Mouse (Mus musculus) liver, adult 2 months (tissue): ENCODE measurements at regions not wholly inside any gene's neighbourhood (a gene's known extent, or its start where the extent isn't known, plus 50 kb on each side); places are given as distances from the start of the nearest gene placed in this dataset.

Experiments used
- DNase-seq: peaks from one replicate; pipeline ENCODE4 v3.0.0-alpha.2; 2011; ENCODE audit warnings: low read depth, low spot score; ENCODE audit errors: extremely low read depth
- H3K27ac ChIP-seq: fragments of 200-500 bp; replicated peaks from 2 replicates; pipeline ENCODE4 v1.5.1; 2012; ENCODE audit warnings: low read depth, mild to moderate bottlenecking, control low read depth, inconsistent platforms, low read length; ENCODE audit not compliant: insufficient read depth
- H3K27me3 ChIP-seq: fragments of 200-500 bp; 2 replicates; pipeline ENCODE4 v1.6.1; 2012; ENCODE audit warnings: mild to moderate bottlenecking, moderate library complexity, low read length, inconsistent platforms; ENCODE audit not compliant: control insufficient read depth, insufficient read depth
- H3K36me3 ChIP-seq: fragments of 200-500 bp; 2 replicates; pipeline ENCODE4 v1.6.1; 2012; ENCODE audit warnings: low read length, inconsistent platforms; ENCODE audit not compliant: control insufficient read depth, insufficient read depth
- H3K4me1 ChIP-seq: fragments of 200-500 bp; 2 replicates; pipeline ENCODE4 v1.6.1; 2011; ENCODE audit warnings: low read length; ENCODE audit not compliant: control insufficient read depth, insufficient read depth
- H3K4me3 ChIP-seq: fragments of 200-500 bp; 2 replicates; pipeline ENCODE4 v1.5.1; 2011; ENCODE audit warnings: low read depth, mild to moderate bottlenecking, control low read depth, low read length, moderate library complexity; ENCODE audit not compliant: insufficient read depth
- H3K79me2 ChIP-seq: fragments of 200-500 bp; 2 replicates; pipeline ENCODE4 v1.6.1; 2012; ENCODE audit warnings: inconsistent platforms, mild to moderate bottlenecking, low read length, moderate library complexity; ENCODE audit not compliant: control insufficient read depth, insufficient read depth
- H3K9ac ChIP-seq: fragments of 200-500 bp; 2 replicates; pipeline ENCODE4 v1.6.1; 2012; ENCODE audit warnings: low read depth, mild to moderate bottlenecking, control low read depth, inconsistent platforms, low read length
- CTCF ChIP-seq: fragments of 200-500 bp; IDR thresholded peaks from 2 replicates; pipeline ENCODE4 v1.5.1; 2011; ENCODE audit warnings: low read depth, low read length, control low read depth
- POLR2A ChIP-seq: fragments of 200-500 bp; IDR thresholded peaks from 2 replicates; pipeline ENCODE4 v1.6.1; 2011; ENCODE audit warnings: low read length, control low read depth; ENCODE audit not compliant: insufficient read depth; ENCODE audit errors: extremely low read depth
- WGBS: fragments of 180-500 bp; shearing (Covaris S2); methylation state at CpG from one replicate; pipeline ENCODE4 v1.1.7; 2018; 5-methylcytosine and 5-hydroxymethylcytosine counted together

- H3K27me3 ChIP-seq = peaks cover 9% of the 10 kb centered on the region
- H3K27ac ChIP-seq = no peak overlapping the region
- no peak for DNase-seq
- H3K79me2 ChIP-seq = no peaks in the 10 kb centered on the region
- 13% methylated on average over 5 of the region's 5 CpGs for WGBS
- no peaks in the 10 kb centered on the region for H3K4me1 ChIP-seq
- H3K9ac ChIP-seq = no peak overlapping the region
- no peaks in the 10 kb centered on the region for H3K36me3 ChIP-seq
- TF ChIP-seq POLR2A = no peak
- no peak overlapping the region for H3K4me3 ChIP-seq
These were observed 73.2 kb upstream of the Spaca7 start for GRCm38 (mm10) chr8:12499658-12500057.

GRCm38 (mm10) chr8:12500291-12500690, 72.5 kb upstream of the Spaca7 start:
- 59% methylated on average over 3 of the region's 3 CpGs for WGBS
- Histone ChIP-seq H3K27me3 (peaks cover 9% of the 10 kb centered on the region), H3K9ac (no peak overlapping the region), H3K36me3 (no peaks in the 10 kb centered on the region), H3K27ac (no peak overlapping the region), H3K4me3 (no peak overlapping the region), H3K79me2 (no peaks in the 10 kb centered on the region), H3K4me1 (no peaks in the 10 kb centered on the region)
- TF ChIP-seq CTCF (no peak), POLR2A (no peak)
- no peak for DNase-seq

GRCm38 (mm10) chr8:12501824-12502223, 71.0 kb upstream of the Spaca7 start:
- no peak for DNase-seq
- H3K4me3 ChIP-seq = no peak overlapping the region
- H3K4me1 ChIP-seq = no peaks in the 10 kb centered on the region
- 7% methylated on average over 11 of the region's 11 CpGs for WGBS
- no peak overlapping the region for H3K9ac ChIP-seq
- no peaks in the 10 kb centered on the region for H3K36me3 ChIP-seq
- no peaks in the 10 kb centered on the region for H3K79me2 ChIP-seq
- peaks cover 9% of the 10 kb centered on the region for H3K27me3 ChIP-seq
- no peak for TF ChIP-seq POLR2A
- no peak for TF ChIP-seq CTCF
- no peak overlapping the region for H3K27ac ChIP-seq

GRCm38 (mm10) chr8:12502321-12502775, 70.5 kb upstream of the Spaca7 start:
- no peaks in the 10 kb centered on the region for H3K4me1 ChIP-seq
- H3K27ac ChIP-seq = no peak overlapping the region
- no peak overlapping the region for H3K9ac ChIP-seq
- no peaks in the 10 kb centered on the region for H3K36me3 ChIP-seq
- no peak for DNase-seq
- 2% methylated on average over 22 of the region's 22 CpGs for WGBS
- TF ChIP-seq POLR2A (no peak), CTCF (no peak)
- no peaks in the 10 kb centered on the region for H3K79me2 ChIP-seq
- peaks cover 9% of the 10 kb centered on the region for H3K27me3 ChIP-seq
- H3K4me3 ChIP-seq = no peak overlapping the region

- no peaks in the 10 kb centered on the region for H3K4me1 ChIP-seq
- H3K4me3 ChIP-seq = no peak overlapping the region
- no peak overlapping the region for H3K27ac ChIP-seq
- WGBS = 9% methylated on average over 6 of the region's 6 CpGs
- H3K36me3 ChIP-seq = no peaks in the 10 kb centered on the region
- peaks cover 9% of the 10 kb centered on the region for H3K27me3 ChIP-seq
- H3K79me2 ChIP-seq = no peaks in the 10 kb centered on the region
- no peak for TF ChIP-seq CTCF
- TF ChIP-seq POLR2A = no peak
- no peak overlapping the region for H3K9ac ChIP-seq
- no peak for DNase-seq
These were observed 70.0 kb upstream of the Spaca7 start for GRCm38 (mm10) chr8:12502856-12503255.

- Histone ChIP-seq H3K79me2 (no peaks in the 10 kb centered on the region), H3K27ac (no peak overlapping the region), H3K4me1 (no peaks in the 10 kb centered on the region), H3K4me3 (no peak overlapping the region), H3K27me3 (peaks cover 9% of the 10 kb centered on the region), H3K9ac (no peak overlapping the region), H3K36me3 (no peaks in the 10 kb centered on the region)
- DNase-seq = no peak
- WGBS = 11% methylated on average over 14 of the region's 14 CpGs
- TF ChIP-seq POLR2A (no peak), CTCF (no peak)
These were observed 69.5 kb upstream of the Spaca7 start for GRCm38 (mm10) chr8:12503344-12503743.
